Mouse (Mus musculus) embryonic facial prominence, embryonic 14.5 days (tissue): ENCODE results near the gene Cxcl15. TPM values are rescaled to one million over a fixed set of nuclear protein-coding genes. Genes with fewer than 3 reads are reported as not detected.
A peak's percentile ranks its signal among the peaks of the same experiment; 100 is the strongest.

Source experiments
- ATAC-seq: fragments of 200-750 bp; cut with Nextera tagmentation; 2 replicates; pipeline ENCODE4 v1.8.0; 2017; ENCODE audit warnings: low read depth, moderate number of reproducible peaks, moderate TSS enrichment
- DNase-seq: peaks from one replicate; pipeline ENCODE4 v3.0.0-alpha.2; 2015; ENCODE audit warnings: low spot score
- H3K27ac ChIP-seq: fragments of 300-500 bp; sonication (generic); replicated peaks from 2 replicates; pipeline ENCODE4 v1.5.1; 2014; ENCODE audit warnings: low read depth, mild to moderate bottlenecking, low read length, moderate library complexity
- H3K27me3 ChIP-seq: fragments of 300-500 bp; sonication (generic); replicated peaks from 2 replicates; pipeline ENCODE4 v1.6.1; 2014; ENCODE audit warnings: low read length; ENCODE audit not compliant: control insufficient read depth, insufficient read depth
- H3K36me3 ChIP-seq: fragments of 300-500 bp; sonication (generic); 2 replicates; pipeline ENCODE4 v1.6.1; 2014; ENCODE audit warnings: low read length, mixed read lengths; ENCODE audit not compliant: control insufficient read depth, insufficient read depth
- H3K4me1 ChIP-seq: fragments of 300-500 bp; sonication (generic); 2 replicates; pipeline ENCODE4 v1.6.1; 2014; ENCODE audit warnings: antibody characterized with exemption, low read length; ENCODE audit not compliant: control insufficient read depth, insufficient read depth
- H3K4me2 ChIP-seq: fragments of 300-500 bp; sonication (generic); 2 replicates; pipeline ENCODE4 v1.6.1; 2014; ENCODE audit warnings: low read depth, mild to moderate bottlenecking, low read length, moderate library complexity, mixed read lengths
- H3K4me3 ChIP-seq: fragments of 300-500 bp; sonication (generic); 2 replicates; pipeline ENCODE4 v1.5.1; 2014; ENCODE audit warnings: low read depth, mild to moderate bottlenecking, low read length
- H3K9ac ChIP-seq: fragments of 300-500 bp; sonication (generic); 2 replicates; pipeline ENCODE4 v1.6.1; 2014; ENCODE audit warnings: low read depth, mild to moderate bottlenecking, low read length, moderate library complexity, mixed read lengths
- H3K9me3 ChIP-seq: fragments of 300-500 bp; sonication (generic); 2 replicates; pipeline ENCODE4 v1.6.1; 2016; ENCODE audit warnings: low read length; ENCODE audit not compliant: control insufficient read depth
- WGBS: fragments of 180-500 bp; shearing (Covaris S2); extraction: QIAGEN DNeasy Blood & Tissue Kit; methylation state at CpG from one replicate; pipeline ENCODE4 v1.1.7; 2014; 5-methylcytosine and 5-hydroxymethylcytosine counted together
- polyA plus RNA-seq: library from polyadenylated mRNA; unstranded; fragments of >200 nt; fragmentation: Nextera tagmentation; extraction: Ambion mirVana; gene quantifications from 2 replicates; pipeline ENCODE4 v1.2.1, GENCODE M21; 2014

Gene Cxcl15
- 0.07 and 0.18 TPM in 2 replicates for polyA plus RNA-seq

- H3K4me1 ChIP-seq: no peaks in the 10 kb centered on the region; the same call in 1 of the 2 replicates
- no peaks in the 10 kb centered on the region for H3K36me3 ChIP-seq
- no peak for DNase-seq
- 61% methylated on average over 5 of the region's 5 CpGs for WGBS
- H3K4me3 ChIP-seq: no peak within 1 kb of the TSS
- H3K9ac ChIP-seq: no peak within 1 kb of the TSS
- no peak within 1 kb of the TSS for H3K27ac ChIP-seq
- no peaks in the 10 kb centered on the region for H3K9me3 ChIP-seq
- H3K4me2 ChIP-seq: no peak within 1 kb of the TSS
- ATAC-seq: no peak
- no peaks in the 10 kb centered on the region for H3K27me3 ChIP-seq
Observed at GRCm38 (mm10) chr5:90794195-90794625, at the start of gene Cxcl15. Cxcl15 (plus strand) TSS chr5:90794534.

- Histone ChIP-seq H3K9me3 (no peaks in the 10 kb centered on the region), H3K27ac (no peak overlapping the region), H3K36me3 (no peaks in the 10 kb centered on the region), H3K9ac (no peak overlapping the region), H3K4me2 (no peak overlapping the region), H3K4me1 (peaks cover 22% of the 10 kb centered on the region), H3K4me3 (no peak overlapping the region), H3K27me3 (no peaks in the 10 kb centered on the region)
- DNase-seq (no peak), ATAC-seq (no peak)
- WGBS: 90% methylated on average over 1 of the region's 1 CpGs
Observed at GRCm38 (mm10) chr5:90753934-90754333, 40.4 kb upstream of the Cxcl15 start.

GRCm38 (mm10) chr5:90758020-90758605, 36.2 kb upstream of the Cxcl15 start:
- Histone ChIP-seq H3K4me2 (peak overlapping the region; percentile 13; the same call in 1 of the 2 replicates), H3K9me3 (no peaks in the 10 kb centered on the region), H3K9ac (no peak overlapping the region), H3K27me3 (peaks cover 7% of the 10 kb centered on the region), H3K4me1 (peaks cover 29% of the 10 kb centered on the region), H3K36me3 (no peaks in the 10 kb centered on the region), H3K27ac (no peak overlapping the region; the same call in 1 of the 2 replicates), H3K4me3 (no peak overlapping the region)
- DNase-seq: peak; percentile 84
- no peak for ATAC-seq
- WGBS: 32% methylated on average over 4 of the region's 5 CpGs

GRCm38 (mm10) chr5:90759077-90760065, 35.0 kb upstream of the Cxcl15 start, which contains the start of gene Cxcl5:
Cxcl5 (plus strand) TSS chr5:90759360.
- H3K4me2 ChIP-seq: peak within 1 kb of the TSS; percentile 58
- H3K4me1 ChIP-seq: peaks cover 34% of the 10 kb centered on the region
- H3K36me3 ChIP-seq: no peaks in the 10 kb centered on the region
- H3K4me3 ChIP-seq: peak within 1 kb of the TSS; percentile 36
- H3K9ac ChIP-seq: peak within 1 kb of the TSS; percentile 49
- no peak for ATAC-seq
- H3K27ac ChIP-seq: no peak within 1 kb of the TSS
- peaks cover 7% of the 10 kb centered on the region for H3K27me3 ChIP-seq
- DNase-seq: peak; percentile 52
- no peaks in the 10 kb centered on the region for H3K9me3 ChIP-seq
- 4% methylated on average over 32 of the region's 32 CpGs for WGBS

- DNase-seq: no peak
- H3K9me3 ChIP-seq: no peaks in the 10 kb centered on the region
Observed at GRCm38 (mm10) chr5:90760303-90760702, 34.0 kb upstream of the Cxcl15 start.

GRCm38 (mm10) chr5:90760844-90761243, 33.5 kb upstream of the Cxcl15 start:
- 91% methylated on average over 2 of the region's 2 CpGs for WGBS
- H3K36me3 ChIP-seq: no peaks in the 10 kb centered on the region
- H3K4me3 ChIP-seq: no peak overlapping the region
- no peak overlapping the region for H3K4me2 ChIP-seq
- H3K9ac ChIP-seq: no peak overlapping the region
- peaks cover 34% of the 10 kb centered on the region for H3K4me1 ChIP-seq
- H3K27ac ChIP-seq: no peak overlapping the region
- DNase-seq (no peak), ATAC-seq (no peak)
- H3K9me3 ChIP-seq: no peaks in the 10 kb centered on the region
- H3K27me3 ChIP-seq: peaks cover 7% of the 10 kb centered on the region

More at GRCm38 (mm10) chr5:90760303-90760702, 34.0 kb upstream of the Cxcl15 start:
- H3K9ac ChIP-seq: no peak overlapping the region
- WGBS: 61% methylated on average over 4 of the region's 4 CpGs
- no peak overlapping the region for H3K4me3 ChIP-seq
- H3K36me3 ChIP-seq: no peaks in the 10 kb centered on the region
- H3K27me3 ChIP-seq: peaks cover 7% of the 10 kb centered on the region
- peaks cover 34% of the 10 kb centered on the region for H3K4me1 ChIP-seq
- H3K27ac ChIP-seq: no peak overlapping the region
- no peak for ATAC-seq
- no peak overlapping the region for H3K4me2 ChIP-seq

- H3K27me3 ChIP-seq: peaks cover 7% of the 10 kb centered on the region
- no peak overlapping the region for H3K4me3 ChIP-seq
- no peaks in the 10 kb centered on the region for H3K36me3 ChIP-seq
- WGBS: 80% methylated on average over 3 of the region's 3 CpGs
- H3K9ac ChIP-seq: no peak overlapping the region
- ATAC-seq (no peak), DNase-seq (no peak)
- peaks cover 29% of the 10 kb centered on the region for H3K4me1 ChIP-seq
- no peak overlapping the region for H3K4me2 ChIP-seq
- no peak overlapping the region for H3K27ac ChIP-seq
- no peaks in the 10 kb centered on the region for H3K9me3 ChIP-seq
Observed at GRCm38 (mm10) chr5:90761834-90762233, 32.5 kb upstream of the Cxcl15 start.

GRCm38 (mm10) chr5:90763912-90764665, 30.2 kb upstream of the Cxcl15 start:
- no peak overlapping the region for H3K9ac ChIP-seq
- no peak overlapping the region for H3K4me2 ChIP-seq
- peaks cover 7% of the 10 kb centered on the region for H3K27me3 ChIP-seq
- peaks cover 10% of the 10 kb centered on the region; the same call in 1 of the 2 replicates for H3K4me1 ChIP-seq
- H3K9me3 ChIP-seq: no peaks in the 10 kb centered on the region
- WGBS: 50% methylated on average over 12 of the region's 12 CpGs
- H3K27ac ChIP-seq: no peak overlapping the region
- ATAC-seq: no peak
- no peak for DNase-seq
- no peaks in the 10 kb centered on the region for H3K36me3 ChIP-seq
- no peak overlapping the region for H3K4me3 ChIP-seq
